Mouse (Mus musculus) neural tube, embryonic 11.5 days (tissue): Measurements from ENCODE around the gene Bad. TPM values are rescaled to one million over a fixed set of nuclear protein-coding genes. Genes with fewer than 3 reads are reported as not detected.
"Not testable (repeated sequence)": the region's sequence is repeated elsewhere in the genome, so short reads cannot be mapped to it uniquely, and the experiment has no call there.

Experiments
- ATAC-seq: fragments of 200-750 bp; cut with Nextera tagmentation; 2 replicates; pipeline ENCODE4 v1.8.0; 2017; ENCODE audit warnings: moderate number of reproducible peaks, mild to moderate bottlenecking, moderate TSS enrichment, moderate library complexity; ENCODE audit not compliant: insufficient read depth, low FRiP score, low TSS enrichment
- DNase-seq: peaks from one replicate; pipeline ENCODE4 v3.0.0-alpha.2; 2015; ENCODE audit warnings: low spot score
- H3K27ac ChIP-seq: fragments of 300-500 bp; sonication (generic); 2 replicates; pipeline ENCODE4 v1.5.1; 2014; ENCODE audit warnings: low read depth, mild to moderate bottlenecking, low read length
- H3K27me3 ChIP-seq: fragments of 300-500 bp; sonication (generic); 2 replicates; pipeline ENCODE4 v1.6.1; 2014; ENCODE audit warnings: mild to moderate bottlenecking, low read length, mixed read lengths; ENCODE audit not compliant: control insufficient read depth, insufficient read depth
- H3K36me3 ChIP-seq: fragments of 300-500 bp; sonication (generic); 2 replicates; pipeline ENCODE4 v1.6.1; 2014; ENCODE audit warnings: mild to moderate bottlenecking, low read length, moderate library complexity, mixed read lengths; ENCODE audit not compliant: control insufficient read depth, insufficient read depth
- H3K4me1 ChIP-seq: fragments of 300-500 bp; sonication (generic); 2 replicates; pipeline ENCODE4 v1.6.1; 2014; ENCODE audit warnings: low read length, mixed read lengths; ENCODE audit not compliant: control insufficient read depth, insufficient read depth
- H3K4me2 ChIP-seq: fragments of 300-500 bp; sonication (generic); 2 replicates; pipeline ENCODE4 v1.6.1; 2014; ENCODE audit warnings: low read depth, mild to moderate bottlenecking, moderate library complexity
- H3K4me3 ChIP-seq: fragments of 300-500 bp; sonication (generic); 2 replicates; pipeline ENCODE4 v1.5.1; 2014; ENCODE audit warnings: low read depth, low read length
- H3K9ac ChIP-seq: fragments of 300-500 bp; sonication (generic); 2 replicates; pipeline ENCODE4 v1.6.1; 2014; ENCODE audit warnings: mild to moderate bottlenecking, low read length
- H3K9me3 ChIP-seq: fragments of 300-500 bp; sonication (generic); 2 replicates; pipeline ENCODE4 v1.6.1; 2016; ENCODE audit warnings: low read length; ENCODE audit not compliant: control insufficient read depth
- WGBS: fragments of 180-500 bp; shearing (Covaris S2); extraction: QIAGEN DNeasy Blood & Tissue Kit; methylation state at CpG from one replicate; pipeline ENCODE4 v1.1.7; 2014; 5-methylcytosine and 5-hydroxymethylcytosine counted together
- polyA plus RNA-seq: library from polyadenylated mRNA; unstranded; fragments of >200 nt; fragmentation: Nextera tagmentation; extraction: Ambion mirVana; gene quantifications from 2 replicates; pipeline ENCODE4 v1.2.1, GENCODE M21; 2014

Gene Bad
- polyA plus RNA-seq, 1 experiment from 2014 or later: 58.5 TPM

DNA sequence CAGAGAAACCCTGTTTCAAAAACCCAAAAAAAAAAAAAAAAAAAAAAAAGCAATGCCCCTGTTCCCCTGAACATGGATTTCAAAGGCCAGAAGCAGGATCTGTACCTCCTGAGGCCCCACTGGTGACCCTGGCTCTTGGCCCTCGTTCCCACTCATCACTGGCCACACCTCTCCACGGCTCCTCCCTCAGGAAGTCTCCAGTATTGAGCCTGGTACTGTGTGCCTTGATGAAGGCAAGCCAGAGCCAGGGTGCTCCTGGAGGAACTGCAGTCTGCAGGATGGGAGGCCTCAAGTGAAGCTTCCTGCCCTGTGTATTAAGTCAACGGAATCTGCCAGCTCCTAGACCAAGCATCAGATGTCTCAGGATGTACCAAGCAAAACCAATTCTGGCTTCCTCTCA is 35.5 kb upstream of the Bad start:
- no peak for DNase-seq

GRCm38 (mm10) chr19:6907094-6907493 is 34.6 kb upstream of the Bad start:
- Histone ChIP-seq H3K9me3 (no peaks in the 10 kb centered on the region), H3K36me3 (peaks cover 7% of the 10 kb centered on the region), H3K27ac (no peak overlapping the region), H3K4me1 (peaks cover 14% of the 10 kb centered on the region), H3K4me3 (no peak overlapping the region), H3K27me3 (no peaks in the 10 kb centered on the region), H3K9ac (no peak overlapping the region), H3K4me2 (no peak overlapping the region)
- 91% methylated on average over 8 of the region's 8 CpGs for WGBS
- no peak for DNase-seq
- no peak for ATAC-seq

More for the DNA sequence above, 35.5 kb upstream of the Bad start:
- Histone ChIP-seq H3K4me2 (no peak overlapping the region), H3K4me3 (no peak overlapping the region), H3K27ac (no peak overlapping the region), H3K27me3 (no peaks in the 10 kb centered on the region), H3K36me3 (peaks cover 7% of the 10 kb centered on the region), H3K9ac (no peak overlapping the region), H3K9me3 (no peaks in the 10 kb centered on the region), H3K4me1 (peaks cover 14% of the 10 kb centered on the region)
- 84% methylated on average over 3 of the region's 3 CpGs for WGBS
- no peak for ATAC-seq

- Histone ChIP-seq H3K9ac (no peak overlapping the region), H3K36me3 (peaks cover 11% of the 10 kb centered on the region), H3K9me3 (no peaks in the 10 kb centered on the region), H3K27ac (no peak overlapping the region), H3K4me1 (peaks cover 14% of the 10 kb centered on the region), H3K4me3 (no peak overlapping the region), H3K4me2 (peak overlapping the region; percentile 86; the same call in 1 of the 2 replicates), H3K27me3 (no peaks in the 10 kb centered on the region)
- no peak for ATAC-seq
- WGBS: 86% methylated on average over 7 of the region's 7 CpGs
- DNase-seq: no peak
Observed at GRCm38 (mm10) chr19:6907811-6908540, 33.7 kb upstream of the Bad start.

- ATAC-seq (no peak), DNase-seq (no peak)
- Histone ChIP-seq H3K9ac (peak overlapping the region; percentile 75), H3K4me2 (peak overlapping the region; percentile 86), H3K36me3 (peaks cover 16% of the 10 kb centered on the region), H3K4me1 (peaks cover 14% of the 10 kb centered on the region), H3K27ac (peak overlapping the region; percentile 94), H3K9me3 (no peaks in the 10 kb centered on the region), H3K27me3 (no peaks in the 10 kb centered on the region), H3K4me3 (peak overlapping the region; percentile 65)
- WGBS: 8% methylated on average over 11 of the region's 11 CpGs
Observed at GRCm38 (mm10) chr19:6909021-6909420, 32.6 kb upstream of the Bad start.

- peak within 1 kb of the TSS; percentile 75 for H3K9ac ChIP-seq
- H3K27ac ChIP-seq: peak within 1 kb of the TSS; percentile 94
- H3K36me3 ChIP-seq: peaks cover 16% of the 10 kb centered on the region
- no peaks in the 10 kb centered on the region for H3K9me3 ChIP-seq
- H3K4me2 ChIP-seq: peak within 1 kb of the TSS; percentile 86
- ATAC-seq: peak; percentile 88
- peak; percentile 93 for DNase-seq
- peak within 1 kb of the TSS; percentile 65 for H3K4me3 ChIP-seq
- under 1% methylated on average over 65 of the region's 65 CpGs for WGBS
- H3K4me1 ChIP-seq: peaks cover 14% of the 10 kb centered on the region
- no peaks in the 10 kb centered on the region for H3K27me3 ChIP-seq
Observed at GRCm38 (mm10) chr19:6909507-6910289, 32.0 kb upstream of the Bad start, which contains the start of the genes Trmt112 and Prdx5. Gene Trmt112, plus strand, starts transcription at chr19:6909698. Gene Prdx5, minus strand, starts transcription at chr19:6910106.

GRCm38 (mm10) chr19:6910306-6910705 is 31.4 kb upstream of the Bad start:
- H3K4me2 ChIP-seq: peak overlapping the region; percentile 86
- peak; percentile 37 for ATAC-seq
- H3K36me3 ChIP-seq: peaks cover 16% of the 10 kb centered on the region
- peak overlapping the region; percentile 75 for H3K9ac ChIP-seq
- H3K27ac ChIP-seq: peak overlapping the region; percentile 94
- H3K9me3 ChIP-seq, H3K27me3 ChIP-seq: not testable (repeated sequence)
- peak; percentile 71 for DNase-seq
- under 1% methylated on average over 23 of the region's 30 CpGs for WGBS
- peak overlapping the region; percentile 65 for H3K4me3 ChIP-seq
- peaks cover 14% of the 10 kb centered on the region for H3K4me1 ChIP-seq

DNA sequence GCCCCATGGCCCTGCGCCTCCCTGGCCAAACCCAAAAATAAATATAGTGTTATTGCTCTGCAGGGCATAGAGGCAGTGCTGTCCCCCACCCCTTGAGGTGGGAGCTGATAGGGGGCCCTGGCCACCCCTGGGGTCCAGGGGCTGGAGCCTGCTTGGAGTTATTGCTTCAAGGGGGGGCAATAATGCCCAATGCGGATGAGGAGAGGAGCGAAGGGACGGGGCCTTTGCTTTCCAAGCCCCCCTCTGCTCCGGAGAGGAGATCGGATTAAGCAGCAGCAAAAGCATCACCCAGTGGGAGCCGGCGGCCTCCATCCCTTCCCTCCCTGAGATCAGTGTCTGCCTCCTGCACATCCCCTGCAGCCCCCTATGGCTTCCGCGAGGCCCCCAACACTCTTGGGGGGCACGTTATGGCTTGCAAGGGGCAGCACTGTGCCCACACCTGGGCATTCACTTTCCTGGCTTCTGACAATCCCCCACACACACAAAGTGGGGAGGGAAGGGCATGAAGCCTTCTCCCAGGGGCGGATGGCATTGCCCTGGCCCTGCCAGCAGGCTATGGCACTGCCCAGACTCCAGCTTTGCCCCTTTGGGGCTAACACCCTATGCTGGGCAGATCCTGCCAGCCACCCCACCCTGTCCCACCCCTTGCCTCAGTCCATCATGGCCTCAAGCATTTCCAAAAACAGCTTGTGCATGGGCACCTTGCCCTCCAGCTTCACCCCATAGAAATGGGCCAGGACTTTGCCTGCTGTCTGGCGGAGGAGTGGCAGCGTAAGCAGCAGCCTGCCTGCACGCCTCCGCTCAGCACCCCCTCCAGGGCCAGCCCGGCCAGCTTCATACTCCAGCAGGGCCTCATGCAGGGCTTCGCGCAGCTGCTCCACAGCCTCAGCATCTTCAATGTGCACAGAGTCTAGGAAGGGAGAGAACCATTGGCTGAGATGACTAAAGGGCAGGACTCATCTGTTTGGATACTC is 30.3 kb upstream of the Bad start:
- H3K27ac ChIP-seq: no peak overlapping the region
- WGBS: 84% methylated on average over 17 of the region's 19 CpGs

More for the DNA sequence above, 30.3 kb upstream of the Bad start:
- Histone ChIP-seq H3K4me1 (peaks cover 14% of the 10 kb centered on the region), H3K4me2 (peak overlapping the region; percentile 25), H3K4me3 (peak overlapping the region; percentile 22; the same call in 1 of the 2 replicates), H3K27me3 (no peaks in the 10 kb centered on the region), H3K36me3 (peaks cover 14% of the 10 kb centered on the region), H3K9me3 (no peaks in the 10 kb centered on the region), H3K9ac (peak overlapping the region; percentile 28; the same call in 1 of the 2 replicates)
- DNase-seq (no peak), ATAC-seq (no peak)
